26 mouse cellular contexts compared by ENCODE assay signal in genomic region chr6:38826857-38827256, GRCm38 (mm10). TPM values are rescaled to one million over a fixed set of nuclear protein-coding genes. Genes with fewer than 3 reads are reported as not detected.
DNase-seq lines count a peak whose midpoint lies in the region; ATAC-seq and TF ChIP-seq lines count a peak whose summit lies in the region.
"Had no signal": no experiment of that assay in that cellular context is flagged by ENCODE, and none has a peak within 500 bp of the region (broad histone marks: within the 10 kb centered on the region; RNA-seq: fewer than 3 reads in every experiment).

No protein-coding gene starts in this region.

- no peak overlapping the region for H3K9ac ChIP-seq in liver, embryonic 12.5 days
- H3K9ac ChIP-seq in liver, postnatal 0 days (replicated peaks) = no peak overlapping the region
- no peak overlapping the region for H3K9ac ChIP-seq in forebrain, embryonic 14.5 days (ENCODE audit: low read length)
- H3K9ac ChIP-seq in intestine, embryonic 16.5 days (ENCODE audit: low read depth, low read length) = no peak overlapping the region
- H3K9ac ChIP-seq: embryonic facial prominence, embryonic 13.5 days; embryonic facial prominence, embryonic 15.5 days; forebrain, embryonic 12.5 days; forebrain, embryonic 15.5 days; forebrain, postnatal 0 days had no signal

- TF ChIP-seq EP300 in liver, postnatal 0 days (IDR thresholded peaks at IDR 0.05; ENCODE audit: low read depth) = no peak

- peaks cover 35% of the 10 kb centered on the region for H3K36me3 ChIP-seq in liver, embryonic 12.5 days
- peaks cover 15% of the 10 kb centered on the region for H3K36me3 ChIP-seq in liver, postnatal 0 days (replicated peaks; ENCODE audit: insufficient read depth, low read length)
- no peaks in the 10 kb centered on the region for H3K36me3 ChIP-seq in forebrain, embryonic 14.5 days (ENCODE audit: control insufficient read depth, insufficient read depth, low read length)
- no peaks in the 10 kb centered on the region for H3K36me3 ChIP-seq in intestine, embryonic 16.5 days (ENCODE audit: control insufficient read depth, insufficient read depth, low read length)
- H3K36me3 ChIP-seq: embryonic facial prominence, embryonic 15.5 days; forebrain, embryonic 12.5 days; forebrain, embryonic 15.5 days had no signal

- no peaks in the 10 kb centered on the region for H3K27me3 ChIP-seq in liver, embryonic 12.5 days (replicated peaks)
- no peaks in the 10 kb centered on the region for H3K27me3 ChIP-seq in liver, postnatal 0 days (ENCODE audit: insufficient read depth, low read length)
- H3K27me3 ChIP-seq in forebrain, embryonic 14.5 days (replicated peaks; ENCODE audit: control insufficient read depth, insufficient read depth, low read length) = no peaks in the 10 kb centered on the region
- no peaks in the 10 kb centered on the region for H3K27me3 ChIP-seq in intestine, embryonic 16.5 days (replicated peaks; ENCODE audit: control insufficient read depth, insufficient read depth, low read length)
- H3K27me3 ChIP-seq: embryonic facial prominence, embryonic 13.5 days; embryonic facial prominence, embryonic 15.5 days; forebrain, embryonic 12.5 days; forebrain, embryonic 15.5 days; Patski had no signal

- H3K27ac ChIP-seq in liver, embryonic 12.5 days = 0 out of 2 replicates have a peak overlapping the region, but pooled peaks have one; percentile 8
- H3K27ac ChIP-seq in liver, postnatal 0 days (ENCODE audit: low read depth) = peak overlapping the region; percentile 34; the same call in 1 of the 2 replicates
- no peak overlapping the region for H3K27ac ChIP-seq in forebrain, embryonic 14.5 days (ENCODE audit: low read depth, low read length)
- no peak overlapping the region for H3K27ac ChIP-seq in intestine, embryonic 16.5 days (ENCODE audit: low read length)
- H3K27ac ChIP-seq: embryonic facial prominence, embryonic 13.5 days; embryonic facial prominence, embryonic 15.5 days; forebrain, embryonic 10.5 days; forebrain, embryonic 12.5 days; forebrain, embryonic 15.5 days had no signal

- no peak overlapping the region for H3K4me2 ChIP-seq in liver, embryonic 12.5 days
- H3K4me2 ChIP-seq in liver, postnatal 0 days (ENCODE audit: low read depth, low read length) = no peak overlapping the region
- H3K4me2 ChIP-seq in forebrain, embryonic 14.5 days (ENCODE audit: low read length) = no peak overlapping the region
- no peak overlapping the region for H3K4me2 ChIP-seq in intestine, embryonic 16.5 days (ENCODE audit: low read depth, low read length)
- H3K4me2 ChIP-seq: embryonic facial prominence, embryonic 13.5 days; embryonic facial prominence, embryonic 15.5 days; forebrain, embryonic 12.5 days; forebrain, embryonic 15.5 days had no signal

- no peak for ATAC-seq in liver, embryonic 12.5 days
- ATAC-seq in liver, postnatal 0 days = no peak
- 0 out of 2 replicates have a peak, but pooled peaks have one; percentile 45 for ATAC-seq in megakaryocyte-erythroid progenitor cell, adult 5-6 weeks (replicated peaks; ENCODE audit: low FRiP score, low TSS enrichment, poor library complexity, severe bottlenecking)
- no peak for ATAC-seq in forebrain, embryonic 14.5 days
- no peak for ATAC-seq in intestine, embryonic 16.5 days
- ATAC-seq: activated CD4-positive, CD25-positive, alpha-beta regulatory T cell, adult 4 months; forebrain, embryonic 15.5 days; forebrain, postnatal 0 days; Patski had no signal

- 52% methylated on average over 3 of the region's 3 CpGs for WGBS in liver, embryonic 12.5 days (ENCODE audit: insufficient replicate concordance)
- 59% methylated on average over 3 of the region's 3 CpGs for WGBS in liver, postnatal 0 days (ENCODE audit: insufficient replicate concordance)
- WGBS in forebrain, embryonic 14.5 days = 91% methylated on average over 3 of the region's 3 CpGs
- 82% methylated on average over 3 of the region's 3 CpGs for WGBS in intestine, embryonic 16.5 days

- H3K4me3 ChIP-seq in liver, embryonic 12.5 days = no peak overlapping the region
- no peak overlapping the region for H3K4me3 ChIP-seq in liver, postnatal 0 days (ENCODE audit: low read depth, low read length)
- no peak overlapping the region for H3K4me3 ChIP-seq in forebrain, embryonic 14.5 days (ENCODE audit: low read depth, low read length)
- no peak overlapping the region for H3K4me3 ChIP-seq in intestine, embryonic 16.5 days (ENCODE audit: low read length)
- H3K4me3 ChIP-seq: embryonic facial prominence, embryonic 13.5 days; embryonic facial prominence, embryonic 15.5 days; erythroblast, embryonic 14.5 days; forebrain, embryonic 10.5 days; forebrain, embryonic 12.5 days; forebrain, embryonic 15.5 days had no signal

- no peak for TF ChIP-seq CTCF in liver, postnatal 0 days (IDR thresholded peaks at IDR 0.05; ENCODE audit: low read depth)

- H3K4me1 ChIP-seq in liver, embryonic 12.5 days = peaks cover 84% of the 10 kb centered on the region
- peaks cover 50% of the 10 kb centered on the region for H3K4me1 ChIP-seq in liver, postnatal 0 days (ENCODE audit: insufficient read depth)
- H3K4me1 ChIP-seq in forebrain, embryonic 14.5 days (ENCODE audit: control insufficient read depth, insufficient read depth, low read length) = no peaks in the 10 kb centered on the region
- H3K4me1 ChIP-seq in intestine, embryonic 16.5 days (ENCODE audit: control insufficient read depth, insufficient read depth, low read length) = peaks cover 21% of the 10 kb centered on the region
- H3K4me1 ChIP-seq: forebrain, embryonic 12.5 days; forebrain, embryonic 15.5 days had no signal

- H3K9me3 ChIP-seq in liver, embryonic 12.5 days (replicated peaks) = no peaks in the 10 kb centered on the region
- no peaks in the 10 kb centered on the region for H3K9me3 ChIP-seq in liver, postnatal 0 days (ENCODE audit: low read length)
- H3K9me3 ChIP-seq in forebrain, embryonic 14.5 days (replicated peaks; ENCODE audit: control insufficient read depth, low read length) = no peaks in the 10 kb centered on the region
- H3K9me3 ChIP-seq in intestine, embryonic 16.5 days (ENCODE audit: control insufficient read depth, low read length) = no peaks in the 10 kb centered on the region
- H3K9me3 ChIP-seq: embryonic facial prominence, embryonic 13.5 days; embryonic facial prominence, embryonic 15.5 days; forebrain, embryonic 10.5 days; forebrain, embryonic 12.5 days; forebrain, embryonic 15.5 days had no signal

- no peak for DNase-seq in liver
- no peak for DNase-seq in liver, postnatal 0 days
- no peak for DNase-seq in forebrain, embryonic 14.5 days (ENCODE audit: low spot score)
- no peak for DNase-seq in lung, postnatal 4 days
- DNase-seq: adrenal gland, adult 8-10 months; adrenal gland, postnatal 25 days; cerebellum, adult 11 months; cerebellum, adult 18-20 months; cerebellum, adult 8-10 months; cerebellum, adult 9-11 months; cerebellum, postnatal 14 days; cerebellum, postnatal 36 days; embryo, embryonic 11 days; forebrain, postnatal 0 days had no signal

RNA-seq across cellular contexts. Expression of gene Tbxas1, which starts 48.3 kb away (rescaled TPM):
- polyA plus RNA-seq in liver, embryonic 12.5 days (2016; fragmentation: Nextera tagmentation; extraction: Ambion mirVana) = 11.3 and 12.9 TPM in 2 replicates
- polyA plus RNA-seq in liver, postnatal 0 days (2015; fragmentation: Nextera tagmentation; extraction: Ambion mirVana) = 10.3 and 10.6 TPM in 2 replicates
- 1.6 and 6.4 TPM in 2 replicates for total RNA-seq in megakaryocyte-erythroid progenitor cell, adult 5-6 weeks (2014; fragmentation: Nextera tagmentation)
- total RNA-seq in megakaryocyte-erythroid progenitor cell, adult 5-6 weeks (2017) = 2.5 and 8.8 TPM in 2 replicates
- polyA plus RNA-seq in forebrain, embryonic 14.5 days (2014; fragmentation: Nextera tagmentation; extraction: Ambion mirVana) = 1.2 and 1.6 TPM in 2 replicates
- polyA plus RNA-seq in intestine, embryonic 16.5 days (2015; fragmentation: Nextera tagmentation; extraction: Ambion mirVana) = 4.3 and 4.8 TPM in 2 replicates
- total RNA-seq: ES-E14 had no signal

RNA-seq across cellular contexts. Expression of gene Hipk2, which starts 49.1 kb away (rescaled TPM):
- polyA plus RNA-seq in liver, embryonic 12.5 days (2016; fragmentation: Nextera tagmentation; extraction: Ambion mirVana) = 26.8 and 28.9 TPM in 2 replicates
- polyA plus RNA-seq in liver, postnatal 0 days (2015; fragmentation: Nextera tagmentation; extraction: Ambion mirVana) = 9.6 and 9.7 TPM in 2 replicates
- total RNA-seq in megakaryocyte-erythroid progenitor cell, adult 5-6 weeks (2014; fragmentation: Nextera tagmentation) = 24.3 and 27.9 TPM in 2 replicates
- 5.1 and 9.2 TPM in 2 replicates for total RNA-seq in megakaryocyte-erythroid progenitor cell, adult 5-6 weeks (2017)
- polyA plus RNA-seq in forebrain, embryonic 14.5 days (2014; fragmentation: Nextera tagmentation; extraction: Ambion mirVana) = 16.0 and 19.1 TPM in 2 replicates
- polyA plus RNA-seq in intestine, embryonic 16.5 days (2015; fragmentation: Nextera tagmentation; extraction: Ambion mirVana) = 16.2 and 18.7 TPM in 2 replicates

Comparison
In these comparisons a context has a peak if more than half of its experiments do, and no peak if none do; other contexts are left out.
1. H3K27ac ChIP-seq: peak in liver, embryonic 12.5 days (single experiment) and liver, postnatal 0 days (single experiment); none in forebrain, embryonic 14.5 days (single experiment) and intestine, embryonic 16.5 days (single experiment).